1 mouse cellular context compared by ENCODE assay signal in the genomic region with DNA sequence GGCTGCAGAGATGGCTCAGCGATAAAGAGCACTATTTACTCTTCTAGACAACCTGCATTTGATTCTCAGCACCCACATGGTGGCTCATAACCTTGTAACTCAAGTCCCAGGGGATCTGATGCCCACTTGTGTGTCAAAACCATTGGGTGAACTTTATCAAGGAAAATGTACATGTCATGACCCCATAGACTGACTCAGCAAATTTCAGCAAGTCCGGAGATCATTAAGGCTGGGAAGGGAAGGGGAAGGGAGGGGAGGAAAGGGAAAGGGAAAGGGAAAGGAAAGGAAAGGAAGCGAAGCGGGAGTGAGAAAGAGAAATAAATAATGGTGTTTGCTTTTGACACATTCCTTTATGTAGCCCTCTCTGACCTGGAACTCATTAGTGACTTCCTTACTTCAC.
A peak's percentile ranks its signal among the peaks of the same experiment; 100 is the strongest.
TF ChIP-seq lines count a peak whose summit lies in the region.

No protein-coding gene starts in this region.

TF ChIP-seq in CH12.LX, 34 proteins besides CTCF, POLR2A, EP300 and RAD21:
- TF ChIP-seq ZC3H11A (IDR thresholded peaks at IDR 0.05; ENCODE audit: low read depth, low read length) (no peak), MAFK (IDR thresholded peaks at IDR 0.05; ENCODE audit: insufficient replicate concordance, low read length) (peak; percentile 61; the same call in 1 of the 2 replicates)
TF ChIP-seq in CH12.LX: peak in this region for 1.
